Mouse (Mus musculus) kidney, adult 2 months (tissue): ENCODE results near the gene S1pr2. TPM values are rescaled to one million over a fixed set of nuclear protein-coding genes. Genes with fewer than 3 reads are reported as not detected.
A peak's percentile ranks its signal among the peaks of the same experiment; 100 is the strongest.

Source experiments
- DNase-seq: peaks from one replicate; pipeline ENCODE4 v3.0.0; 2021
- H3K27ac ChIP-seq: fragments of 200-500 bp; 2 replicates; pipeline ENCODE4 v1.5.1; 2012; ENCODE audit warnings: low read depth, low read length, control low read depth, inconsistent platforms; ENCODE audit not compliant: insufficient read depth
- H3K27me3 ChIP-seq: fragments of 200-500 bp; replicated peaks from 2 replicates; pipeline ENCODE4 v1.6.1; 2012; ENCODE audit warnings: mild to moderate bottlenecking, moderate library complexity, low read length, inconsistent platforms; ENCODE audit not compliant: control insufficient read depth, insufficient read depth
- H3K36me3 ChIP-seq: fragments of 200-500 bp; 2 replicates; pipeline ENCODE4 v1.6.1; 2012; ENCODE audit warnings: mild to moderate bottlenecking, moderate library complexity, low read length, inconsistent platforms; ENCODE audit not compliant: control insufficient read depth, insufficient read depth
- H3K4me1 ChIP-seq: fragments of 200-500 bp; 2 replicates; pipeline ENCODE4 v1.6.1; 2011; ENCODE audit warnings: low read length; ENCODE audit not compliant: control insufficient read depth, insufficient read depth
- H3K4me3 ChIP-seq: fragments of 200-500 bp; 2 replicates; pipeline ENCODE4 v1.5.1; 2011; ENCODE audit warnings: mild to moderate bottlenecking, low read depth, low read length, control low read depth; ENCODE audit not compliant: insufficient read depth
- CTCF ChIP-seq: fragments of 200-500 bp; conservative IDR thresholded peaks from 2 replicates; pipeline ENCODE4 v1.5.1; 2011; ENCODE audit warnings: low read depth, mild to moderate bottlenecking, control low read depth, low read length, moderate library complexity, mixed read lengths; ENCODE audit not compliant: insufficient read depth, insufficient read length
- POLR2A ChIP-seq: fragments of 200-500 bp; IDR thresholded peaks from one replicate; pipeline ENCODE4 v1.6.1; 2011; ENCODE audit warnings: low read depth, low read length, control low read depth
- WGBS: fragments of 180-500 bp; shearing (Covaris S2); methylation state at CpG from one replicate; pipeline ENCODE4 v1.1.7; 2018; 5-methylcytosine and 5-hydroxymethylcytosine counted together
- polyA plus RNA-seq: library from polyadenylated mRNA; depleted of rRNA; stranded (reverse); fragments of >200 nt; gene quantifications from 2 replicates; pipeline ENCODE4 v1.2.3, GENCODE M21; 2012; rRNA removed

S1pr2 gene
- polyA plus RNA-seq, 1 experiment = 3.5 TPM

- 64% methylated on average over 4 of the region's 4 CpGs for WGBS
- no peak for TF ChIP-seq POLR2A
- TF ChIP-seq CTCF = peak; percentile 62
- Histone ChIP-seq H3K4me3 (no peak overlapping the region), H3K27ac (no peak overlapping the region), H3K27me3 (no peaks in the 10 kb centered on the region), H3K4me1 (no peaks in the 10 kb centered on the region), H3K36me3 (no peaks in the 10 kb centered on the region)
- DNase-seq = peak; percentile 63
These were observed 60.4 kb downstream of the S1pr2 start for GRCm38 (mm10) chr9:20916160-20916559.

Other genes starting within 250 kb of the S1pr2 start
- 2.0 and 2.3 TPM in 2 replicates for gene Olfm2, start 230.4 kb downstream of the S1pr2 start, polyA plus RNA-seq
- 2.1 and 3.0 TPM in 2 replicates for gene Col5a3, start 161.7 kb downstream of the S1pr2 start, polyA plus RNA-seq
- not detected in 2 replicates for gene Rdh8, start 158.3 kb downstream of the S1pr2 start, polyA plus RNA-seq
- gene A230050P20Rik, start 108.1 kb downstream of the S1pr2 start, polyA plus RNA-seq = 31.7 and 40.3 TPM in 2 replicates
- gene Angptl6, start 97.1 kb downstream of the S1pr2 start, polyA plus RNA-seq = 3.6 and 4.0 TPM in 2 replicates
- 28.3 and 31.2 TPM in 2 replicates for gene Ppan, start 88.6 kb downstream of the S1pr2 start, polyA plus RNA-seq
- 93.1 and 116 TPM in 2 replicates for gene Eif3g, start 78.2 kb downstream of the S1pr2 start, polyA plus RNA-seq
- gene Dnmt1, start 16.9 kb downstream of the S1pr2 start, polyA plus RNA-seq = 12.1 and 12.5 TPM in 2 replicates
- 175 and 213 TPM in 2 replicates for gene Mrpl4, start 26.0 kb upstream of the S1pr2 start, polyA plus RNA-seq
- gene Icam1, start 39.2 kb upstream of the S1pr2 start, polyA plus RNA-seq = 23.4 and 25.9 TPM in 2 replicates
- 1.2 and 1.4 TPM in 2 replicates for gene Icam4, start 52.6 kb upstream of the S1pr2 start, polyA plus RNA-seq
- 0.34 and 0.49 TPM in 2 replicates for gene Icam5, start 55.3 kb upstream of the S1pr2 start, polyA plus RNA-seq
- 0.38 TPM in 1 of 2 replicates, not detected in the other for gene Zglp1, start 90.3 kb upstream of the S1pr2 start, polyA plus RNA-seq
- 0.20 and 0.27 TPM in 2 replicates for gene Gm49373, start 96.3 kb upstream of the S1pr2 start, polyA plus RNA-seq
- 59.8 and 67.0 TPM in 2 replicates for gene Fdx1l, start 96.8 kb upstream of the S1pr2 start, polyA plus RNA-seq
- gene Gm38431, start 115.2 kb upstream of the S1pr2 start, polyA plus RNA-seq = 1.1 and 2.6 TPM in 2 replicates
- gene Raver1, start 115.2 kb upstream of the S1pr2 start, polyA plus RNA-seq = 45.8 and 47.3 TPM in 2 replicates
- gene Tyk2, start 154.5 kb upstream of the S1pr2 start, polyA plus RNA-seq = 17.0 and 19.0 TPM in 2 replicates
- 53.1 and 72.6 TPM in 2 replicates for gene Cdc37, start 173.2 kb upstream of the S1pr2 start, polyA plus RNA-seq
- 7.8 and 9.0 TPM in 2 replicates for gene Pde4a, start 188.9 kb upstream of the S1pr2 start, polyA plus RNA-seq